Mouse (Mus musculus): ENCODE measurements at regions not wholly inside any gene's neighbourhood (a gene's known extent, or its start where the extent isn't known, plus 50 kb on each side); places are given as distances from the start of the nearest gene placed in this dataset.
A peak's percentile ranks its signal among the peaks of the same experiment; 100 is the strongest.

- DNase-seq = no peak
Measured at GRCm38 (mm10) chr4:105282681-105283462, 125.7 kb downstream of the Plpp3 start.

GRCm38 (mm10) chr4:105285431-105286013 is 128.4 kb downstream of the Plpp3 start:
- DNase-seq = no peak

GRCm38 (mm10) chr4:105286299-105286698 is 129.2 kb downstream of the Plpp3 start:
- no peak for DNase-seq

- no peak for DNase-seq
Measured at GRCm38 (mm10) chr4:105286809-105287208, 129.7 kb downstream of the Plpp3 start.

GRCm38 (mm10) chr4:105287419-105287818 is 130.3 kb downstream of the Plpp3 start:
- no peak for DNase-seq

GRCm38 (mm10) chr4:105289635-105290034 is 132.5 kb downstream of the Plpp3 start:
- no peak for DNase-seq

- DNase-seq = no peak
Measured at GRCm38 (mm10) chr4:105290847-105291475, 133.8 kb downstream of the Plpp3 start.

GRCm38 (mm10) chr4:105291503-105291902 is 134.4 kb downstream of the Plpp3 start:
- no peak for DNase-seq

- DNase-seq = peak in 1 of 2 experiments; percentile 47
Measured at GRCm38 (mm10) chr4:105299358-105299757, 142.2 kb downstream of the Plpp3 start.

GRCm38 (mm10) chr4:105301547-105301946 is 144.4 kb downstream of the Plpp3 start:
- no peak for DNase-seq

GRCm38 (mm10) chr4:105304166-105304565 is 147.0 kb downstream of the Plpp3 start:
- peak; percentile 46 to 65 for DNase-seq

GRCm38 (mm10) chr4:105305931-105306330 is 148.8 kb downstream of the Plpp3 start:
- peak; percentile 56 to 59 for DNase-seq

GRCm38 (mm10) chr4:105307356-105307755 is 150.2 kb downstream of the Plpp3 start:
- no peak for DNase-seq

GRCm38 (mm10) chr4:105307905-105308304 is 150.8 kb downstream of the Plpp3 start:
- DNase-seq = no peak

GRCm38 (mm10) chr4:105308971-105309488 is 151.9 kb downstream of the Plpp3 start:
- no peak for DNase-seq

GRCm38 (mm10) chr4:105312643-105313042 is 155.5 kb downstream of the Plpp3 start:
- no peak for DNase-seq

GRCm38 (mm10) chr4:105313151-105313818 is 156.1 kb downstream of the Plpp3 start:
- peak; percentile 39 to 49 for DNase-seq

- DNase-seq = no peak
Measured at GRCm38 (mm10) chr4:105315095-105315494, 157.9 kb downstream of the Plpp3 start.

GRCm38 (mm10) chr4:105316478-105317206 is 159.5 kb downstream of the Plpp3 start:
- peak; percentile 63 to 74 for DNase-seq

- no peak for DNase-seq
Measured at GRCm38 (mm10) chr4:105318421-105318820, 161.3 kb downstream of the Plpp3 start.

GRCm38 (mm10) chr4:105323446-105323845 is 166.3 kb downstream of the Plpp3 start:
- no peak for DNase-seq

- no peak for DNase-seq
Measured at GRCm38 (mm10) chr4:105326989-105327388, 169.8 kb downstream of the Plpp3 start.

Measured in adrenal gland, postnatal 36 days (tissue).